Mouse (Mus musculus): Measurements from ENCODE around the gene Pglyrp1.

DNA sequence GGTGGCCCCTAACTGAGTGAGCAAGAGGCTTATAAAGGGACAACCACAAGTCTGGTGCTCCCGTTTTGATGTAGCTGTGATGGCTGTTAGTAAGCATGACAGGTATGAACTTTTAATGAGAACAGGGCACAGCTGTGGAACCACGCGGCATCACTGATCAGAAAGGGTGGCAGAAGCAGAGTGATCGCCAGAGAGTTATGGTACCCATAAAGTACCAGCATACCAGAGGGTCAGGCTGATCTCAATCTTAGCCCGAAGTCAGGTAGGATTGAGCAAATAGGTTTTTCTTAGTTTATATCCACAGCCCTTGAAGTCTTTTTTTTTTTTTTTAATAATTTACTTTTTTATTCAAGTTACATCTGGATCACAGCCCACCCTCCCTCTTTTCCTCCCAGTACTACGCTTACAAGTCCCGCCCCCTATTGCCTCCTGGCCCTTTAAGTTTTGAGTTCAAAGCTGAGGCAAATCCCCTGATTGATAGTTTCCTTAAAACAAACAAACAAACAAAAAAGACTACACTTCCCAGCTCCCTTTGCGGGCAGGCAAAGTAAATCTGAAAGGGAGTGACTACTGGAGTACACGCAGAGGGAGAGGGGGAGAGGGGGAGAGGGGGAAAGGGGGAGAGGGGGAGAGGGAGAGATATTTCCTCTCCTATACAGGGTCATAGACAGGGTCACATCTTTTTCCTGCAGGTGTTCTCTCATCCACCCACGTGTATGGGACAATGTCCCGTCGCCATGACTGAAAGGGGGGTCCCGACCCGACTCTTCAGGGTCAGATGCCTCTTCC, 1.1 kb downstream of the Pglyrp1 start:
- TF ChIP-seq HCFC1 (IDR thresholded peaks at IDR 0.05; ENCODE audit: borderline replicate concordance, insufficient read depth, low read length) = no peak
- TF ChIP-seq ZNF384 (IDR thresholded peaks at IDR 0.05; ENCODE audit: low read depth, low read length) = no peak
- no peak for TF ChIP-seq CHD2 (IDR thresholded peaks at IDR 0.05; ENCODE audit: low read depth, low read length)
- no peak for TF ChIP-seq ZC3H11A (IDR thresholded peaks at IDR 0.05; ENCODE audit: borderline replicate concordance, low read depth, low read length)
- TF ChIP-seq MAFK (IDR thresholded peaks at IDR 0.05; ENCODE audit: insufficient read depth, low read depth, low read length) = no peak
